Mouse (Mus musculus) intestine, embryonic 16.5 days (tissue): ENCODE measurements around the gene Palm3. TPM values are rescaled to one million over a fixed set of nuclear protein-coding genes. Genes with fewer than 3 reads are reported as not detected.

Experiments
- ATAC-seq: fragments of 200-750 bp; cut with Nextera tagmentation; 2 replicates; pipeline ENCODE4 v1.8.0; 2017; ENCODE audit warnings: moderate TSS enrichment, moderate library complexity
- H3K27ac ChIP-seq: fragments of 300-500 bp; sonication (generic); 2 replicates; pipeline ENCODE4 v1.5.1; 2014; ENCODE audit warnings: mild to moderate bottlenecking, low read length
- H3K27me3 ChIP-seq: fragments of 300-500 bp; sonication (generic); replicated peaks from 2 replicates; pipeline ENCODE4 v1.6.1; 2014; ENCODE audit warnings: low read length, control low read depth, mixed read lengths; ENCODE audit not compliant: control insufficient read depth, insufficient read depth
- H3K36me3 ChIP-seq: fragments of 300-500 bp; sonication (generic); 2 replicates; pipeline ENCODE4 v1.6.1; 2014; ENCODE audit warnings: low read length, control low read depth; ENCODE audit not compliant: control insufficient read depth, insufficient read depth
- H3K4me1 ChIP-seq: fragments of 300-500 bp; sonication (generic); 2 replicates; pipeline ENCODE4 v1.6.1; 2014; ENCODE audit warnings: low read length, control low read depth, mixed read lengths; ENCODE audit not compliant: control insufficient read depth, insufficient read depth
- H3K4me2 ChIP-seq: fragments of 300-500 bp; sonication (generic); 2 replicates; pipeline ENCODE4 v1.6.1; 2014; ENCODE audit warnings: low read depth, low read length, control low read depth
- H3K4me3 ChIP-seq: fragments of 300-500 bp; sonication (generic); 2 replicates; pipeline ENCODE4 v1.5.1; 2014; ENCODE audit warnings: mild to moderate bottlenecking, low read length
- H3K9ac ChIP-seq: fragments of 300-500 bp; sonication (generic); 2 replicates; pipeline ENCODE4 v1.6.1; 2014; ENCODE audit warnings: low read depth, low read length
- H3K9me3 ChIP-seq: fragments of 300-500 bp; sonication (generic); 2 replicates; pipeline ENCODE4 v1.6.1; 2016; ENCODE audit warnings: low read length, control low read depth; ENCODE audit not compliant: control insufficient read depth
- WGBS: fragments of 180-500 bp; shearing (Covaris S2); extraction: QIAGEN DNeasy Blood & Tissue Kit; methylation state at CpG from one replicate; pipeline ENCODE4 v1.1.7; 2014; 5-methylcytosine and 5-hydroxymethylcytosine counted together
- polyA plus RNA-seq: library from polyadenylated mRNA; unstranded; fragments of >200 nt; fragmentation: Nextera tagmentation; extraction: Ambion mirVana; gene quantifications from 2 replicates; pipeline ENCODE4 v1.2.1, GENCODE M21; 2015

Palm3 gene
- polyA plus RNA-seq, 1 experiment from 2014 or later, result 6.4 TPM

DNA sequence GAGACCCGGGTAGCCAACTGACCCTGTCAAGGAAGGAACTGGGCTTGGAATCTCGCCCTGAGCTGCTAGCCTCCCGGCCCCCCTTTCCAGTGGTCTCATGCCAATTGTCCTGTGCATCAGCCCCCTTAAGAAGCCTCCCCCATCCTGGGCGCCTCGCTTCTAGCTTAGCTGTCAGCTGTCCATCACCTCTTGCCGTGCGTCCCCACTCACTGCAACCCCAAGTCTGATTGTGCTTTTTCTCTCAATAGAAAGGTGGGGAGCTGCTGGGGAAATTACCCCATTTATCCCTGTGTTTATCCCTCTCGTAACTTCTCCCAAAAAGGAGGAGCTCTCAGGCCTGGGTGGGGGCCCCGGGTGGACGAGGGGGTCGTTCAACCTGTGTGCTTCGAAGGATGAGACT, 25.3 kb upstream of the Palm3 start:
- Histone ChIP-seq H3K9ac (peak overlapping the region; percentile 85), H3K4me1 (peaks cover 15% of the 10 kb centered on the region), H3K27me3 (no peaks in the 10 kb centered on the region), H3K36me3 (peaks cover 4% of the 10 kb centered on the region; the same call in 1 of the 2 replicates), H3K27ac (peak overlapping the region; percentile 98; the same call in 1 of the 2 replicates), H3K9me3 (no peaks in the 10 kb centered on the region), H3K4me2 (peak overlapping the region; percentile 81), H3K4me3 (peak overlapping the region; percentile 79)
- WGBS, result 26% methylated on average over 12 of the region's 12 CpGs
- 0 out of 2 replicates have a peak, but pooled peaks have one; percentile 0 for ATAC-seq

DNA sequence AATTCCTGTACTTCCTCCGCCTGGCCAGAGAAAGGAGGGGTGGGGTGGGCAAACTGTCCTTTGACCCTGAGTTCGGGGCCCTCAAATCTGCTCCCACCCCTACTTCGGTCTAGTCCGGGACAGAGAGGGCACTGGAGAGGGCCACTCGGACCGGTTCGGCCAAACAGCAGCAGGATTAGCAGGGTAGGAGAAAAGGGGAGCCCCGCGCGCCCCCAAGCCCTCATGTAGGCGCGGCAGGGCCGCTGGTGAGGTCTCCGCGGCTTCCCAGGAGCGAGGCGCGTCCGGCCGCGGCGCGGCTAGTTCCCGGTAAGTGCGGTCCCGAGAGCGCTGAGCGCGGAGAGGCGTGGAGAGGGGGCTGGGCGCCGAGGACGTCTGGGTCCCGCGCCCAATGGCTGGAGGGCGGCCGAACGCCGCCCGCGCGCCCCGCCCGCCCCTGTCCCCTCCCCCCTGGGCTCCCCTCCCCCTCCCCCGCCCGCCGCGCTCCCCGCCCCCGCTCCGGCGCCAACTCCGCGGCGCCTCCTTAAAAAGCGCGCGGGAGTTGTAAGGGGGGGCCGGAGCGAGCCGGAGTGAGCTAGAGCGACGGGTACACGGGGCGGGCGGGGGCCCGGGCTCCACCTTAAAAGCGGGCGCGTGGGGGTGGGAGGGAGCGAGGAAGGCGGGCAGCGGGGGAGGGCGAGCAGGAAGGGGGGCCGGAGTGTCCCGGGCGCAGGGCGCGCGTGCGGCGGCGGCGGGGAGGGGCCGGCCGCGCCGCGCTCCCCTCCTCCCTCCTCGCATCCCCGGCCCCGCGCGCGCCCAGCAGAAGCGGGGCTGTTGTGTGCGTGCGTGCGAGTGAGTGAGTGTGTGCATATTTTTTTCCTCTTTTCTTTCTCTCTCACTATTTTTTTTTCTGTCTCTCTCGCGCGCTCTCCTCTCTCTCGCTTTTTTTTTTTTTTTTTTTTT, 24.4 kb upstream of the Palm3 start:
- under 1% methylated on average over 59 of the region's 103 CpGs for WGBS
- Histone ChIP-seq H3K4me2 (peak overlapping the region; percentile 81), H3K36me3 (no peaks in the 10 kb centered on the region), H3K4me1 (peaks cover 19% of the 10 kb centered on the region), H3K9me3 (no peaks in the 10 kb centered on the region), H3K27ac (peak overlapping the region; percentile 98), H3K27me3 (no peaks in the 10 kb centered on the region), H3K9ac (peak overlapping the region; percentile 85), H3K4me3 (peak overlapping the region; percentile 79)
- ATAC-seq, result peak; percentile 88

- Histone ChIP-seq H3K27me3 (no peaks in the 10 kb centered on the region), H3K4me3 (peak within 1 kb of the TSS; percentile 79), H3K4me2 (peak within 1 kb of the TSS; percentile 94), H3K9ac (peak within 1 kb of the TSS; percentile 85), H3K9me3 (no peaks in the 10 kb centered on the region), H3K36me3 (no peaks in the 10 kb centered on the region), H3K4me1 (peaks cover 19% of the 10 kb centered on the region), H3K27ac (peak within 1 kb of the TSS; percentile 98)
- peak; percentile 7; the same call in 1 of the 2 replicates for ATAC-seq
- under 1% methylated on average over 33 of the region's 112 CpGs for WGBS
Observed at GRCm38 (mm10) chr8:83997511-83998141, 23.6 kb upstream of the Palm3 start, which contains the start of gene Samd1. TSS of gene Samd1 (plus strand) at chr8:83997672.

- Histone ChIP-seq H3K9me3 (no peaks in the 10 kb centered on the region), H3K27ac (peak overlapping the region; percentile 98), H3K9ac (peak overlapping the region; percentile 85), H3K4me1 (peaks cover 27% of the 10 kb centered on the region), H3K4me3 (peak overlapping the region; percentile 79), H3K27me3 (no peaks in the 10 kb centered on the region), H3K36me3 (no peaks in the 10 kb centered on the region), H3K4me2 (peak overlapping the region; percentile 94)
- peak; percentile 22; the same call in 1 of the 2 replicates for ATAC-seq
- WGBS, result 2% methylated on average over 65 of the region's 92 CpGs
Observed at GRCm38 (mm10) chr8:83998231-83999056, 22.8 kb upstream of the Palm3 start.

DNA sequence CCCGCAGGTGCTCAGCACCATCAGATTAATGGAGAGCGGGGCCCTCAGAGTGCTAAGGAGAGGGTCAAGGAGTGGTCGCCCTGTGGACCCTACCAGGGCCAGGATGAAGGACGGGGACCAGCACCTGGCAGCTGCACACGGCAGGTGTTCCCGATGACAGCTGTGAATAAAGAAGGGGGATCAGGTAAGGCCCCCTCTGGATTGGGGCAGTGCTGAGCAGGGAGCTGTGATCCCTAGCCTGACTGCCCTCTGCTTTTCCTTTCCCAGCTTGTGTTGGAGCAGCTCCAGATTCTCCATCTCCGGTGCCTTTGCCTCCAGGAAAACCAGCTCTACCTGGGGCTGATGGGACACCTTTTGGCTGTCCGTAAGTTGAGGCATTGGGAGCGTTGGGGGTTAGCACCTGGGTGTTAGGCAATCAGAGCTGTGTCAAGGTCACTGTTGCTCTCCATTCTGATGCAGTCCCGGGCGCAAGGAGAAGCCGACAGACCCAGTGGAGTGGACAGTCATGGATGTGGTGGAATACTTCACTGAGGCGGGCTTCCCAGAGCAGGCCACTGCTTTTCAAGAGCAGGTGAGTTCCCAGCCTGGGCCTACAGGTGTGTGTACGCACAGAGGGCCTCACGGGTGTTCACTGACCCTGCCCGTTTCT, 22.1 kb upstream of the Palm3 start:
- Histone ChIP-seq H3K4me2 (peak overlapping the region; percentile 94), H3K9ac (peak overlapping the region; percentile 85), H3K27me3 (no peaks in the 10 kb centered on the region), H3K4me3 (peak overlapping the region; percentile 79), H3K9me3 (no peaks in the 10 kb centered on the region), H3K36me3 (no peaks in the 10 kb centered on the region), H3K27ac (no peak overlapping the region), H3K4me1 (peaks cover 33% of the 10 kb centered on the region)
- 57% methylated on average over 16 of the region's 16 CpGs for WGBS
- ATAC-seq, result no peak

- Histone ChIP-seq H3K27me3 (no peaks in the 10 kb centered on the region), H3K4me3 (no peak overlapping the region), H3K27ac (no peak overlapping the region), H3K9me3 (no peaks in the 10 kb centered on the region), H3K36me3 (no peaks in the 10 kb centered on the region), H3K9ac (peak overlapping the region; percentile 85; the same call in 1 of the 2 replicates), H3K4me2 (no peak overlapping the region), H3K4me1 (peaks cover 36% of the 10 kb centered on the region)
- WGBS, result 89% methylated on average over 2 of the region's 2 CpGs
- ATAC-seq, result no peak
Observed at GRCm38 (mm10) chr8:83999825-84000224, 21.4 kb upstream of the Palm3 start.

DNA sequence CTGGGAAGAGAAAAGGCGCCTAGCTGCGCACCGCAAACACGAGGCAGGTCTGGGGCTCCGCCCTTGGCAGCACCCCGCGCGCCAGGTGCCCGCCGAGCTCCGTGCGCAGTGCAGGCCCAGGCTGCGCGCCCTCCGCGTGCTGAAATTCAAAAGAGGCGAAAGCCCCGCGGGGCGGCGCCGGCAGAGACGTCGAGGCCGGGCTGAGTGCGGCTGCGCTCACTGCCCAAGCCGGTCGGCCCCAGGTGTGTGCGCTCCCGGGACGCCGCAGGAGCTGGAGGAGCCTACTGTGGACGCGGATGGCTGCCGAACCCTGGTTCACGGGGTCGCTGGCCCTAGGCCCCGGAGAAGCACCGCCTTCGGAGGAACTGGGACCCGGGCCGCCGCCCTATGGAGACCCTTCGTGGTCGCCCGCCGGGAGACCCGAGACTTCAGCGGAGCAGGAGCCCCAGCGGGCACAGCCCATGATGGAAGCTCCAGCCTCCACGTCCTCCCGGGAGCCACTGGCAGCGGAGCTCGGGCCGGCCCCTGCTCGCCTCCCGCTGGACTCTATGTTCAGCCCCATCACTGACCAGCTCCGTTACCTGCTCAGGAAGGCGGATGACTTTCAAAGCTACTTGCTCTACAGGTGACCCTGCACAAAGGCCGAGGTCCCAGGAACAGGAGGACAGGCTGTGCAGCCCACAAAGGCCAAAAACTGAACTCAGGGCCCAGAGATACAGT, 19.8 kb upstream of the Palm3 start, which contains the start of gene 1700067K01Rik:
Gene 1700067K01Rik, plus strand, starts transcription at position 222 of the 720 bp plus-strand sequence.
- Histone ChIP-seq H3K9ac (no peak within 1 kb of the TSS), H3K9me3 (no peaks in the 10 kb centered on the region), H3K4me3 (no peak within 1 kb of the TSS), H3K27ac (no peak within 1 kb of the TSS), H3K4me2 (peak within 1 kb of the TSS; percentile 19; the same call in 1 of the 2 replicates), H3K27me3 (no peaks in the 10 kb centered on the region), H3K4me1 (peaks cover 36% of the 10 kb centered on the region), H3K36me3 (no peaks in the 10 kb centered on the region)
- WGBS, result 50% methylated on average over 61 of the region's 61 CpGs
- ATAC-seq, result no peak
